Mouse (Mus musculus) common myeloid progenitor, adult 5-6 weeks (primary cell): ENCODE results near the gene Taf1d. TPM values are rescaled to one million over a fixed set of nuclear protein-coding genes. Genes with fewer than 3 reads are reported as not detected.
"Not testable (repeated sequence)": the region's sequence is repeated elsewhere in the genome, so short reads cannot be mapped to it uniquely, and the experiment has no call there.

ENCODE experiments used
- ATAC-seq: replicated peaks from 2 replicates; pipeline ENCODE4 v1.8.0; 2016; ENCODE audit warnings: low read depth, mild to moderate bottlenecking, moderate TSS enrichment, inconsistent platforms; ENCODE audit not compliant: poor library complexity, severe bottlenecking
- total RNA-seq: library from RNA; stranded (forward); fragments of 200-1000, 187-1606 nt; gene quantifications from 2 replicates; pipeline ENCODE4 v1.2.3, GENCODE M21; 2017

The Taf1d gene
- total RNA-seq, result 1,699 and 1,798 TPM in 2 replicates

GRCm38 (mm10) chr9:15305503-15306397 lies at the start of gene Taf1d:
Taf1d (plus strand) TSS chr9:15306214.
- ATAC-seq, result peak; percentile 89

GRCm38 (mm10) chr9:15256214-15256613 lies 49.8 kb upstream of the Taf1d start:
- no peak for ATAC-seq

GRCm38 (mm10) chr9:15261980-15262379 lies 44.0 kb upstream of the Taf1d start:
- no peak for ATAC-seq

GRCm38 (mm10) chr9:15263487-15263886 lies 42.5 kb upstream of the Taf1d start:
- ATAC-seq, result no peak

- ATAC-seq, result no peak
Measured at GRCm38 (mm10) chr9:15273981-15274380, 32.0 kb upstream of the Taf1d start.

- no peak for ATAC-seq
Measured at GRCm38 (mm10) chr9:15276855-15277254, 29.2 kb upstream of the Taf1d start.

- ATAC-seq, result no peak
Measured at GRCm38 (mm10) chr9:15278343-15278742, 27.7 kb upstream of the Taf1d start.

- ATAC-seq, result no peak
Measured at GRCm38 (mm10) chr9:15279139-15279648, 26.8 kb upstream of the Taf1d start.

GRCm38 (mm10) chr9:15279649-15280490 lies 26.1 kb upstream of the Taf1d start, which contains the start of gene Med17:
Med17 (minus strand) TSS chr9:15279931.
- ATAC-seq, result peak; percentile 95

- peak; percentile 14 for ATAC-seq
Measured at GRCm38 (mm10) chr9:15280491-15280879, 25.5 kb upstream of the Taf1d start.

GRCm38 (mm10) chr9:15285443-15285842 lies 20.6 kb upstream of the Taf1d start:
- no peak for ATAC-seq

- ATAC-seq, result no peak
Measured at GRCm38 (mm10) chr9:15287846-15288245, 18.2 kb upstream of the Taf1d start.

- ATAC-seq, result no peak
Measured at GRCm38 (mm10) chr9:15288402-15288801, 17.6 kb upstream of the Taf1d start.

GRCm38 (mm10) chr9:15289251-15289650 lies 16.8 kb upstream of the Taf1d start:
- peak; percentile 97 for ATAC-seq

GRCm38 (mm10) chr9:15297112-15297511 lies 8.9 kb upstream of the Taf1d start:
- no peak for ATAC-seq

- peak; percentile 84 for ATAC-seq
Measured at GRCm38 (mm10) chr9:15298451-15298850, 7.6 kb upstream of the Taf1d start.

GRCm38 (mm10) chr9:15300056-15300455 lies 6.0 kb upstream of the Taf1d start:
- ATAC-seq, result no peak

GRCm38 (mm10) chr9:15301399-15301798 lies 4.6 kb upstream of the Taf1d start:
- peak; percentile 48 for ATAC-seq

GRCm38 (mm10) chr9:15302006-15302405 lies 4.0 kb upstream of the Taf1d start:
- not testable (repeated sequence) for ATAC-seq

- ATAC-seq, result no peak
Measured at GRCm38 (mm10) chr9:15302881-15303280, 3.1 kb upstream of the Taf1d start.
